In genomic region chr1:134530618-134531017, GRCm38 (mm10) we compare ENCODE assay signal across 13 mouse cellular contexts. TPM values are rescaled to one million over a fixed set of nuclear protein-coding genes. Genes with fewer than 3 reads are reported as not detected.
DNase-seq lines count a peak whose midpoint lies in the region; ATAC-seq and TF ChIP-seq lines count a peak whose summit lies in the region.
"Had no signal": no experiment of that assay in that cellular context is flagged by ENCODE, and none has a peak within 500 bp of the region (broad histone marks: within the 10 kb centered on the region; RNA-seq: fewer than 3 reads in every experiment).

No protein-coding gene starts in this region.

- no peaks in the 10 kb centered on the region for H3K9me3 ChIP-seq in kidney, embryonic 15.5 days (replicated peaks)
- H3K9me3 ChIP-seq: lung, embryonic 15.5 days had no signal

- peak; percentile 32 for DNase-seq in layer of hippocampus, adult 11-12 months (ENCODE audit: low spot score)
- DNase-seq in layer of hippocampus, adult 9-10 months (ENCODE audit: low spot score), result no peak
- peak; percentile 78 for DNase-seq in brain, embryonic 14.5 days (ENCODE audit: low read depth)
- DNase-seq in frontal cortex, postnatal 14 days (ENCODE audit: low spot score in 2 of 2), result peak; percentile 26 to 51
- DNase-seq in left cerebral cortex, postnatal 14 days (ENCODE audit: low spot score in 2 of 2), result peak; percentile 45 to 65
- DNase-seq in gastrocnemius, postnatal 36 days, result no peak
- no peak for DNase-seq in adrenal gland, postnatal 36 days
- DNase-seq: retina, postnatal 1 day had no signal

- H3K4me1 ChIP-seq in kidney, embryonic 15.5 days, result no peaks in the 10 kb centered on the region
- H3K4me1 ChIP-seq: lung, embryonic 15.5 days had no signal

- no peak overlapping the region for H3K27ac ChIP-seq in kidney, embryonic 15.5 days
- H3K27ac ChIP-seq: lung, embryonic 15.5 days; stomach, postnatal 0 days had no signal

- no peaks in the 10 kb centered on the region for H3K36me3 ChIP-seq in kidney, embryonic 15.5 days
- H3K36me3 ChIP-seq: lung, embryonic 15.5 days had no signal

- no peak overlapping the region for H3K9ac ChIP-seq in kidney, embryonic 15.5 days
- H3K9ac ChIP-seq: lung, embryonic 15.5 days had no signal

- intact Hi-C loops in left cerebral cortex, postnatal 14 days (cut with DNase I), result no loop called here
- intact Hi-C loops in gastrocnemius, postnatal 36 days (cut with DNase I), result no loop called here

- 78% methylated on average over 6 of the region's 6 CpGs for WGBS in kidney, embryonic 15.5 days

- no peaks in the 10 kb centered on the region for H3K27me3 ChIP-seq in kidney, embryonic 15.5 days
- H3K27me3 ChIP-seq: lung, embryonic 15.5 days had no signal

- TF ChIP-seq POLR2A in brain, embryonic 14.5 days (IDR thresholded peaks at IDR 0.05; ENCODE audit: borderline replicate concordance, extremely low read depth, insufficient read depth, insufficient read length, poor library complexity, severe bottlenecking), result no peak

- TF ChIP-seq CTCF in brain, embryonic 14.5 days (IDR thresholded peaks at IDR 0.05; ENCODE audit: borderline replicate concordance, extremely low read depth, insufficient read depth, insufficient read length), result no peak

- no peak overlapping the region for H3K4me3 ChIP-seq in kidney, embryonic 15.5 days (replicated peaks)
- H3K4me3 ChIP-seq: lung, embryonic 15.5 days had no signal

- no peak for ATAC-seq in kidney, embryonic 15.5 days (replicated peaks; ENCODE audit: low FRiP score)

- no peak overlapping the region for H3K4me2 ChIP-seq in kidney, embryonic 15.5 days
- H3K4me2 ChIP-seq: lung, embryonic 15.5 days had no signal

RNA-seq across cellular contexts. Expression of gene Mgat4e, which starts 18.9 kb away (rescaled TPM):
- polyA plus RNA-seq in brain, embryonic 14.5 days (2012; rRNA removed), result 0.15 TPM in 1 of 2 replicates, not detected in the other
- not detected for total RNA-seq in left cerebral cortex, postnatal 14 days (2021)
- not detected for total RNA-seq in gastrocnemius, postnatal 36 days (2021)
- total RNA-seq in adrenal gland, postnatal 36 days (2021), result not detected
- not detected in 2 replicates for polyA plus RNA-seq in kidney, embryonic 15.5 days (2015; fragmentation: Nextera tagmentation; extraction: Ambion mirVana)
- total RNA-seq: left cerebral cortex, adult 18-20 months had no signal
- polyA plus RNA-seq: intestine, embryonic 14.5 days; lung, embryonic 15.5 days; stomach, postnatal 0 days had no signal

RNA-seq across cellular contexts. Expression of gene Kdm5b, which starts 29.4 kb away (rescaled TPM):
- 48.9 and 70.8 TPM in 2 replicates for polyA plus RNA-seq in brain, embryonic 14.5 days (2012; rRNA removed)
- 10 to 100 TPM; 59.0 to 63.2 TPM for total RNA-seq in left cerebral cortex, postnatal 14 days (2021)
- 10 to 100 TPM in 1 of 2 experiments, 1 to 10 TPM in 1; 9.2 to 11.1 TPM for total RNA-seq in gastrocnemius, postnatal 36 days (2021)
- total RNA-seq in adrenal gland, postnatal 36 days (2021), result 10 to 100 TPM; 44.1 to 45.7 TPM
- polyA plus RNA-seq in kidney, embryonic 15.5 days (2015; fragmentation: Nextera tagmentation; extraction: Ambion mirVana), result 54.2 and 56.2 TPM in 2 replicates

RNA-seq across cellular contexts. Expression of gene Rabif, which starts 36.2 kb away (rescaled TPM):
- polyA plus RNA-seq in brain, embryonic 14.5 days (2012; rRNA removed), result 36.9 and 39.5 TPM in 2 replicates
- 10 to 100 TPM; 30.1 to 32.3 TPM for total RNA-seq in left cerebral cortex, postnatal 14 days (2021)
- 1 to 10 TPM; 5.1 to 5.5 TPM for total RNA-seq in gastrocnemius, postnatal 36 days (2021)
- 10 to 100 TPM; 27.6 to 37.3 TPM for total RNA-seq in adrenal gland, postnatal 36 days (2021)
- polyA plus RNA-seq in kidney, embryonic 15.5 days (2015; fragmentation: Nextera tagmentation; extraction: Ambion mirVana), result 43.6 and 44.3 TPM in 2 replicates

Comparison
In these comparisons a context has a peak if more than half of its experiments do, and no peak if none do; other contexts are left out.
1. DNase-seq: peak in layer of hippocampus, adult 11-12 months (single experiment), brain, embryonic 14.5 days (single experiment), frontal cortex, postnatal 14 days (2 of 2) and left cerebral cortex, postnatal 14 days (2 of 2); none in layer of hippocampus, adult 9-10 months (single experiment), gastrocnemius, postnatal 36 days (0 of 2) and adrenal gland, postnatal 36 days (0 of 2).
2. RNA of gene Rabif, which starts 36.2 kb away (total RNA-seq): 27.6 to 37.3 TPM in adrenal gland, postnatal 36 days and 30.1 to 32.3 TPM in left cerebral cortex, postnatal 14 days; 5.1 to 5.5 TPM in gastrocnemius, postnatal 36 days; every median in the first group is over 4 times any median in the second.